8 mouse cellular contexts compared by ENCODE assay signal in the genomic region with DNA sequence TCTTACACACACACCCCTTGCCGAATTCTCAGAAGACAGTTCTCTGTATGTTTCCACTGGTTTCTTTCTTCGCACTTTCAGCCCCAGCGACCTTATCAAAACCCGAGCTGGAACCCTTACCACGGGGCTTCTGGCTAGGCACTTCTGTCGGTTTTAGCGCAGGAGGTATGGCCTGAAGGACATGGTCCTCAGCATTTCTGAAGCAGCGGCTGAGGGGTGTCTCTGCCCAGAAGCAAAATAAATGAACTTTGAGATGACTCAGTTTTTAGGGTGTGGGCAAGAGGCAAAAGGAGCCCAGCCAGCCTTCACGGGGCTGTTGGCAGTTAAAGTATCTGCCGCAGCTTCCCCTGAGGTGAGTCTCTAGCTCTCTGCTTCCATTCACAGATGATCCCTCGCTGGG.
A peak's percentile ranks its signal among the peaks of the same experiment; 100 is the strongest.
DNase-seq lines count a peak whose midpoint lies in the region; ATAC-seq and TF ChIP-seq lines count a peak whose summit lies in the region.

No protein-coding gene starts in this region.

- peak overlapping the region; percentile 59 for H3K27ac ChIP-seq in bone marrow macrophage, adult 2 months (ENCODE audit: insufficient read depth, low read depth, low read length)
- H3K27ac ChIP-seq in heart, embryonic 16.5 days (ENCODE audit: low read length): no peak overlapping the region
- peak overlapping the region; percentile 69 for H3K27ac ChIP-seq in macrophage

- no peak for TF ChIP-seq POLR2A in bone marrow macrophage, adult 2 months (IDR thresholded peaks at IDR 0.05; ENCODE audit: borderline replicate concordance, low read depth, low read length)

- peak overlapping the region; percentile 67 for H3K9ac ChIP-seq in heart, embryonic 16.5 days (ENCODE audit: low read length)

- no peak for TF ChIP-seq CTCF in bone marrow macrophage, adult 2 months (IDR thresholded peaks at IDR 0.05; ENCODE audit: low read depth, low read length)

- 13% methylated on average over 11 of the region's 11 CpGs for WGBS in heart, embryonic 16.5 days
- 9% methylated on average over 11 of the region's 11 CpGs for WGBS in macrophage (ENCODE audit: missing documents)

- peaks cover 58% of the 10 kb centered on the region for H3K79me2 ChIP-seq in macrophage (ENCODE audit: inconsistent target)

- H3K4me1 ChIP-seq in bone marrow macrophage, adult 2 months (ENCODE audit: control insufficient read depth, insufficient read depth, low read length): peaks cover 37% of the 10 kb centered on the region
- peaks cover 14% of the 10 kb centered on the region for H3K4me1 ChIP-seq in heart, embryonic 16.5 days (ENCODE audit: control insufficient read depth, insufficient read depth, low read length)

- H3K36me3 ChIP-seq in heart, embryonic 16.5 days (ENCODE audit: control insufficient read depth, insufficient read depth): no peaks in the 10 kb centered on the region
- H3K36me3 ChIP-seq in macrophage (ENCODE audit: inconsistent target): peaks cover 8% of the 10 kb centered on the region; the same call in 1 of the 2 replicates

- H3K27me3 ChIP-seq in heart, embryonic 16.5 days (ENCODE audit: control insufficient read depth, insufficient read depth, low read length): no peaks in the 10 kb centered on the region; the same call in 1 of the 2 replicates

- H3K9me3 ChIP-seq in heart, embryonic 16.5 days (replicated peaks; ENCODE audit: control insufficient read depth, low read length): no peaks in the 10 kb centered on the region

- H3K4me2 ChIP-seq in heart, embryonic 16.5 days (ENCODE audit: low read depth, low read length): peak overlapping the region; percentile 75

- H3K4me3 ChIP-seq in bone marrow macrophage, adult 2 months (ENCODE audit: insufficient read depth, low read length): peak overlapping the region; percentile 75
- peak overlapping the region; percentile 57 for H3K4me3 ChIP-seq in heart, embryonic 16.5 days (ENCODE audit: low read length)
- peak overlapping the region; percentile 91 for H3K4me3 ChIP-seq in macrophage (ENCODE audit: inconsistent target)

- DNase-seq in heart, adult 11 months: peak; percentile 92
- DNase-seq in heart, postnatal 4 days: no peak
- DNase-seq in T-cell, adult 2 months (ENCODE audit: low spot score): no peak
- DNase-seq in adrenal gland, postnatal 10 days: no peak
- DNase-seq in layer of hippocampus, adult 11-12 months (ENCODE audit: low spot score): no peak

- no peak for ATAC-seq in heart, embryonic 16.5 days (replicated peaks; ENCODE audit: extremely low read depth, insufficient read depth, low FRiP score)
